Mouse (Mus musculus) bone marrow macrophage, adult 2 months (primary cell): ENCODE data around the gene Ezh1.

Source experiments
- CTCF ChIP-seq: IDR thresholded peaks from 2 replicates; pipeline ENCODE4 v1.5.1; 2012; ENCODE audit warnings: low read depth, mild to moderate bottlenecking, low read length, moderate library complexity
- POLR2A ChIP-seq: IDR thresholded peaks from 2 replicates; pipeline ENCODE4 v1.6.1; 2012; ENCODE audit warnings: mild to moderate bottlenecking, low read depth, low read length, borderline replicate concordance

DNA sequence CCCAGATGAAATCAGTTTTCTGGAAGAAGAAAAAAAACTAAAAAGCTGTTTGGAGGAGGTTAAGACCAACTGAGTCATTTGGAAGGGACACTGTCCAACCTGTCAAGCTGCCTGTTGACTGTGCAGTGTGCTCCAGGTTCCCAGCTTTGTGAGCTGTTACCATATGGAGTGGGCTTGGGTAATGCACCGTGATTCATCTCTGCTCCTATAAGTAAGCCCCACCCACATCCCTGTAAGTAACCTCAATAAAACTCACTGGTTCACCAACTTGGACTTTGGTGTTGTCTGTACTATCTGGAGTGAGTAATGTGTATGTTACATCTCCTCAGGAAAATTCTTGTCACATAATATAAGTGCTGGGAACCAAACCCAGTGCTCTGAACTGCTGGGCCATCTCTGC is 73.4 kb downstream of the Ezh1 start:
- TF ChIP-seq CTCF (no peak), POLR2A (no peak)
